Mouse (Mus musculus) adrenal gland, postnatal 14 days (tissue): ENCODE measurements around the gene Sapcd2. TPM values are rescaled to one million over a fixed set of nuclear protein-coding genes. Genes with fewer than 3 reads are reported as not detected.
A peak's percentile ranks its signal among the peaks of the same experiment; 100 is the strongest.

Source experiments
- DNase-seq: peaks from one replicate; pipeline ENCODE4 v3.0.0; 2021; ENCODE audit warnings: mixed read lengths
- long read RNA-seq, 2 experiments: library from polyadenylated mRNA; stranded (forward); transcript quantifications; one replicate each; pipeline ENCODE4 v2.0.0; 2021
- total RNA-seq: library from RNA; stranded (reverse); gene quantifications from 2 replicates; pipeline ENCODE4 v1.2.3, GENCODE M21; 2021

Sapcd2 gene
- 3.4 and 3.5 TPM in 2 replicates for total RNA-seq
- long read RNA-seq, experiment 1, partial matches to known transcripts: 1 of 7 reads
- long read RNA-seq, experiment 1, other reads (novel, unspliced or antisense): 2 of 7 reads
- long read RNA-seq, experiment 2, partial matches to known transcripts: 0 of 8 reads
- long read RNA-seq, experiment 2, other reads (novel, unspliced or antisense): 1 of 8 reads

DNA sequence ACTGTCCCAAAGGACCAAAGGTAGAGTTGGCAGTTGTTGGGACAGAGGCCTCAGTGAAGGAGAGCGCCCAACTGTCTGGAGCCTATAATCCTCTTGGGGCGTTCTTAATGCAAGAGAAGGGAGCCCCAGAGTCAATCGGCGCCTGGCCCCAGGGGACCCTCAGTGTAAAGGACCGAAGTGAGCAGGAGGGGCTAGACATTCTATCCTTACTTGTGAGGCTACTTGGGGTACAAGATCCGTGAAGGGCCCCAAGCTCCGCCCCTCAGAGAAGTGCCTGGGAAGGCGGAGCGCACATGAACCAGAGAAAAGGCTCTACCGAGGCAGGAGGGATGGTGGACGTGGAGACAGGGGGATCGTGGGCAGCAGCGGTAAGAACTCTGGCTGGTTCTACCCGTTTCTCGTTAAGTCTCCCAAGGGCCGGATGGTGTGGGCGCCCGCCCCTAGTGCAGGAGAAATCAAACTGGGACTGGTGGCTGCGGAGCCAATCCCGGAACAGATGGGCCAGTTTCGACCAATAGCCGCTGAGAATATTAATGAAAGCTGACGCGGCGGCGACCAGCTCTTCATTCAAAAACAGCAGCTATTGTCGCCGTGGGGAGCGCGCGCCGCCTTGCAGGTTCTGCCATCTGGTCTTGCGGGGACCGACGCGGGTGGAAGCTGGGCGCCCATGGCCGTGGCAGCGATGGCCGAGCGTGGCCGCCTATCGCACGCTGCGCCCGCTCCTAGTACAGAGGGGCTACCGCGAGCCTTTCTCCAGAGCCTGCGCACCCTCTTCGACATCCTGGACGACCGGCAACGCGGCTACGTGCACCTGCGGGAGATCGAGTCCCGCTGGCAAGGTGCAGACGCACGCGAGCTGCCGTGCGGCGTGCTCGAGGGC lies at the start of gene Sapcd2:
TSS of gene Sapcd2 (plus strand) at position 558 of the 880 bp plus-strand sequence.
- DNase-seq: peak; percentile 91

DNA sequence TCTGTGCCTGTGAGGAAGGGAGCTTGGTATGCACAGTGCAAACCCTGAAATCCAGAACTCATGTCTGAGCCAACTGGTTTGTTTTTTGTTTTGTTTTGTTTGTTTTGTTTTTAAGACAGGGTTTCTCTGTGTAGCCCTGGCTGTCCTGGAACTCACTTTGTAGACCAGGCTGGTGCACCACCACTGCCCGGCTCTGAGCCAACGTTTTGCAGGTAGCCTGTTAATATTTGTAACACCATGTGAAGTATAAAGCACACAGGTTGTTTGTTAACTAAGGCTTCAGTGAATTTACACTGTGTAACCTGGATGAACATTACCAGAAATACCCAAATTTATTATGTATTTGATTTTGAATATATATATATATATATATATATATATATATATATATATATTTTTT lies 46.1 kb upstream of the Sapcd2 start:
- no peak for DNase-seq

DNA sequence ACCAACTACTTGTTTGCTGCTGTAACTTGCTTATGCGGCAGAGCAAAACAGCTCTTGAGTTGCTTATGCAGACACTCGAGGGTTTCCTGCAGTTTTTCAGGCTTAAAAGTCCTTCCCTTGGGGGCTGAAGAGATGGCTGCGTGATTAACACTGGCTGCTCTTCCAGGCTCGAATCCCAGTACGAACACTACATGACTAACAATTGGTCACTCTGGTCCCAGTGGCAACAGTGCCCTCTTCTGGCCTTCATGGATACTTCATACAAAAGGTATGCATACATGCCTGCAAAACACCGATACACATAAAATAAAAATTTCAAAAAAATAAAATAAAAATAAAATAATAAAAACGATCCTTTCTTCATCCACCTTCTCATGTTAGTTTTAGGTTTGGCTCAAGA lies 43.7 kb upstream of the Sapcd2 start:
- DNase-seq: peak; percentile 63

DNA sequence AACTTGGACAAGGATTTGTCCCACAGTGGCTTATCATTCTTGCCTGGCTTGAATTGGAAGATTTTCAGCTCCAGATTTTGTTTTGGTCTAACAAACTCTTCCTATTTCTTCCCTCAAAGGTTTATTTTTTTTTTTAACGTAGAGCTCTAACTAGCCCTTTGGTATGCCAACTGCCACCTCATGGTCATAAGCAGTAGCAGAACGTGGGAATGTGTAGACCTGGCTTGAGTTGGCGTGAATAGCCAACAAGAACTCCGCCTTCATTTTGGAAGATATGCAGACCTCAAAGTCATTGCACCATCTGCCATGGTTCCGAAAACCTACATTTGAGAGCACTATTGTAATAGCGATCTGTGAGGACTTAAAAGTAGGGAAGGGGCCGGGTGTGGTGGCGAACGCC lies 40.7 kb upstream of the Sapcd2 start:
- no peak for DNase-seq

DNA sequence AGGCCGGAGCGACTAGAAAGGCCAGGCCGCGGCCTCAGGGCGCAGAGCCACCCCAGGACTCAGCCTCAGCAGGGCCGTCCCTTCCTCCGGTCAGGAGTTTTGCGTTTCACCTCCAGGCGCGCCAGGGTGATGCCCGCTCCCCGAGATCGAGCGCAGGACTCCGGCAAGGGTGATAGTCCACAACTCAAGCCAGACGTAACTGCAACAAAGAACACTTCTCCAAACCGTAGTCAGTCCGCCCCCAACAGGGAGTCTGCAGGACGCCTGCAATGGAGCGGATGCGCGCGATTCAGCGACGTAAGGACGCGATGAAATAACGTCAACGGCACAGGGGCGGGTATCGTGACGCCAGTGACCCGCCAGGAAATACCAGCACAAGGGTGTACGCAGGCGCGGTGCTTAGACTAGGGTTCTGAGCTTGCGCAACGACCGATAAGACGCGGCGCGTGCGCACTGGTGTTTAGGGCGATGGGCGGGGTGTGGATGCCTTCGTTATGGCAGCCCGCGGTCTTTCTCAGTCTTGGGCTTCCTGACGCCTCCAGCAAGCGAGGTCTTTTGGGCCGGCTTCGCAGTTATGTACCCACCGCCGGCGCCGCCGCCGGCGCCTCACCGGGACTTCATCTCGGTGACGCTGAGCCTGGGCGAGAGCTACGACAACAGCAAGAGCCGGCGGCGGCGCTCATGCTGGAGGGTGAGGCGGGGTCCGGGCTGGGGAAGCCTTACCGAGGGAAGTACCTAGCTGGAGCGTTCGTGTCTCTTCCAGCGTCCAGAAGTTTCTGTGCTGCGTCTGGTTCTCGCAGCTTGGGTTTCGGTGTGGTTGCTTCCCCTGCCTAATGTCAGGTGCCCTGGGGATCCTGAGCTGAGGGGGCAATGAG lies 39.6 kb upstream of the Sapcd2 start, which contains the start of gene Man1b1:
TSS of gene Man1b1 (plus strand) at position 53 of the 875 bp plus-strand sequence.
- DNase-seq: peak; percentile 100

DNA sequence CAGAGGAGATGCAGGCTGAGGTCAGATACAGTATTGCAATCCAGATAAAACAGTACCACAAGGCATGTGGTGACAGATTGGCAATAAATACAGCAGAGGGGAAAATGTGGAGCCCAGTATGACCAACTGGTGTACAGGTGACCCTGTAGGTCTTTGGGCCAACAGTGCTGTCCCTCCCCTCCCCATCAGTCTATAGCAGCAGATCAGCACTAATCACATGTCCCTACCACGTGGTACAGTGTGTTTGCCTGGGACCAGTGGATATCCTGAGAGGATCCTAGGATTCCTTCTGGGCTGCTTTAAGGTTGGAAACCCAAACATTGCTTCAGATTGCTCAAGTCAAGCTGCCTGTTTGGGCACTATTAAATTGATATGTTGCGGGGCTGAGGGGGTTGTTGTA lies 38.6 kb upstream of the Sapcd2 start:
- no peak for DNase-seq

DNA sequence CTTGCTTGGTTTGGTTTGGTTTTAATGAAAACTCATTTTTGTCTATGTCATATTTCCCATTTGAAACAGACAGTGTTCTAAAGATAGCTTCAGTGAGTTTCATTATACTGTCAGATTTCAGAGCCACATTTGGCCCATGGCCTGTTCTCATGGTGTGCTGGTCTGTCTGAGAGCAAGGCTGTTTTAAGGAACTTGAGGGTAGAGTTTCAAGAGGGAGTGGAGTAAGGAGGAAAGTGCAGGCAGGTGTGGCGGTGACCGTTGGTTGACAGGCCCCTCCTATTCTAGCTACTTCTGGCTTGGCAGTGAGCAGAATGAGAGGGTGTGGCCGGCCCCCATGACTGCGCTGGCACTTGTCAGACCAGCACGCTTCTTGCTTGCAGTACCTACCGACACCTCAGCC lies 33.8 kb upstream of the Sapcd2 start:
- DNase-seq: no peak

DNA sequence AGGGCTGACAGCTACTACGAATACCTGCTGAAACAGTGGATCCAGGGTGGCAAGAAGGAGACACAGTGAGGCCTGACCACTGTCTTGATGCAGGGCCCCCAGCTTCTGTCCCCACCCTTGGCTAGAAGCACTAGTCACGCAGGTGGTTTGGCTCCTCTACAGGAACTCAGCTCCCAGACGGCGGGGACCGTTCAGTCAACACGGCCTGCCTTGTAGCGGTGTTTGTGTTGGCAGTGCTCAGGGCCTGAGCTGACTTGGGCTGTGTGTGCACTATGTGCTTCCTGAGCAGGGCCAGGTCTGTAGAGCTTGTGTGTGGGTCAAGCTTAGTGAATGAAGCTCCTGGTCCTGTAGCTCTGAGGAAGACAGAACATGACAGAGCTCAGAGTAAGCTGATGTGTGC lies 24.0 kb upstream of the Sapcd2 start:
- DNase-seq: no peak

DNA sequence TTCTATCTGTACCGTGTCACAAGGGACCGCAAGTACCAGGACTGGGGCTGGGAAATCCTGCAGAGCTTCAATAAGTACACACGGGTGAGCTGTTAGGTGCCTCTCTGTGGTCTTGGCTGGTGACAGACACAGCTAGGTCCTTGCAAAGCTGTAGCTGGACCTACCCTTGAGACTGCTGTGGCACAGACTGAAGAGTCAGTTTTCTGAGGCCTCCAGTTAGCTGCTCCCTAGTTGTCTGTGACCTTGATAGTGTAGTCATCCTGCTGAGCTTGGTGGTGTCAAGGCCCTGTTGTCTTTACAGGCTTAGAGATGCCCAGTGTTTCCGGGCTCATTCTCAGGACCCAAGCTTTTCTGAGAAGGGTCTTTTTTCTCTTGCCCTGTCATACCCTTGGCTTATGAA lies 22.6 kb upstream of the Sapcd2 start:
- DNase-seq: peak; percentile 48

DNA sequence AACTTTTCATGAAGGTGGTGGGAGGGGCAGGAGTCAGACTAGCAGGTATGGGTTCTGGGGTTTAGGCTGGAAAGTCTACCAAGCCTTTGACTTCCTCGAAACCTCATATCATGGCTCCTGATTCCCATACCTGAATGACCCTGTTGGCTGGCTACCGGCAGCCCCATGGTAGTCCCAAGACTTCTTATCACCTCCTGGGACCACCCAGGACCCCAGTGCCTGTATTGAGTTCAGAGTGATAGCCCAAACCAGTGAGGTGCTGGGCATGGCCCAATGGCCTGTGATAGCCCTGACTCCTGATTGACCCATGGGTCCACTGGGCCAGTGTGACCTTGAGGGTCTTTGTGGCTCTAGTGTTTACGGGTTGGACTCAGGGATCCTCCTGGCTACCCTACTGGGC lies 21.4 kb upstream of the Sapcd2 start:
- no peak for DNase-seq

DNA sequence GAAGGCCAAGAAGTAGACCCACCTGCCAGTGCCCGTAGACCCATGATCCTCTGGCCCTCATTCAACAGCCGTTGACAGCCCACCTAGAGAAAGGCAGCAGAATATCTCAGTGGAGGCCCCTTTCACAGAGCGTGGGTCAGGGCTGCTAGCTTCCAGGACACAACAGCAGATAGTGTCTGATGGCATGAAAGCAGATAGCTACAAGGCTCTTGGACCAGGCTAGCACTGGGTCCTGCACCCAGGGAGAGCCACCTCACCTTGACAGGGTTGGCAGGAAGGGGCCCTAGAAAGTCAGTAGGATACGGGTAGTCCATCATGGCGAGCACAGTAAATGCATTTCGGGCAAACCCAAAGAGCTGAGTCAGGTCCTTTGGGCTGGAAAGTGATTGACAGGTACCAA lies 17.9 kb upstream of the Sapcd2 start:
- no peak for DNase-seq

DNA sequence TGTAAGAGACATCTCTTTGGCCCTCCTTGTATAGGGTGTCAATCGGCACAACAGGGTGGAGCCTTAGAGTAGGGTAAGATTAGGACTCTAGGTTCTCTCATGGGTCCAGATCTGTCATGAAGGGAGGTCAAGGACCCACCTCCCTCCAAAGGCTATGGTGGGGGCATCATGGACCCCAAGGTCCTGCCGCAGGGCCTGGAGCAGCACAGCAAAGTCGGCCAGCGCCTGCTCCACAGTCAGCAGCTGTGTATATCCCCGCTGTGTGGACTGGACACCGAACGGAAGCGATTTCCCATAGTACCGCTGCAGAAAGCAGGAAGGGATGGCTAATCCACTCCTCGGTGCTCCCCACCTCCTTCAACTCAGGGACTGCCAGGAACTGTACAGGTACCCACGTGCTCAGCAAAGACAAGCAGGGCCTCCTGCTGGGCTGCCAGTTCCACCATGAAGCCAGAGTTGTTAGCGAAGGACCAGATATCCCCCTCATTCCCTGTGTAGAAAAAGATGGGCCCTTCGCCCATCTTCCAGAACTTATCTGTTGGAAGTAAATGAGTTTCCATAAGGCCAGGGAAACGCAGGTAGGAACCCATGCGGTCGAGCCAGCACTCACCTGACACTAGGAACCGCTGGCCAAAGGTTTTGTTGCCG lies 16.6 kb upstream of the Sapcd2 start:
- no peak for DNase-seq

DNA sequence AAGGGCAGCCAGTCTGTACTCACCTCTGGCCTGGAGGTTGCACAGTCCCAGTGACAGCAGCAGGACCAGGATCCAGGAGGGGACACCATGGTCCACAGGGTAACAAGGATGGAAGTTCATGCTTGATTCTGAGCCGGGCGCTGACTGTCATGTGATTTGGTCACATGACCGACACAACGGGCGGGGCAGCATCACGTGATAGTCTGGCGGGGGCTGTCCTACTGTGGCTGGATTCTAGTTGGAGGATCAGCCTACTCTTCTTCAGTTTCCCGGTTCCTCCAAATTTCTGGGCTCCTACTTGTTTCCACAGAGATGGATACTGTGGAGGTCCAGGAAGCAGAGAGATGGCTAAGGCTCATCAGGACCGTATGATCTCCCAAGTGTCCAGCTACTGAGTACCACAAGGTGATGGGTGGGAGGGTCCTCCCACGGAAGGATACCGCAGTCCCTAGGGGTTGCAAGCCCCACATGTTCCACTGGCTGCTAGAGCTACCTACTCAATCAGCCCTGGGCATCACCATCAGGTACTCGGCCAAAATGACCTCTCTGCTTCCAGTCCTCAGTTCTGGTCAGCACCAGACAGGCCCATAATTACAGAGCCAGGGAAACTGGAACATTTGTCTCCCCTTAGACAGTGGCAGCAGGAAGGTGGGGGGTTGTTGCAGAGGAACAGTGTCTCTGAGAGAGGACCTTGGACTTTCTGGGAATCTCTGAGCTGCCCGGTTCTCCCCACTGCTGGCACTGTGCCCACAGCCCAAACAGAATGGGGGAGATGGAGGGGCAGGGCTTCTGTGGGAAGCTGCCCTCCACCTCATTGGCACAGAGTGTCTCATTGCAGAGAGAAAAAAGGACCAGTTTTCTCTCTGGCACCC lies 15.7 kb upstream of the Sapcd2 start, which contains the start of gene Dpp7:
TSS of gene Dpp7 (minus strand) at position 152 of the 872 bp plus-strand sequence.
- peak; percentile 90 for DNase-seq

DNA sequence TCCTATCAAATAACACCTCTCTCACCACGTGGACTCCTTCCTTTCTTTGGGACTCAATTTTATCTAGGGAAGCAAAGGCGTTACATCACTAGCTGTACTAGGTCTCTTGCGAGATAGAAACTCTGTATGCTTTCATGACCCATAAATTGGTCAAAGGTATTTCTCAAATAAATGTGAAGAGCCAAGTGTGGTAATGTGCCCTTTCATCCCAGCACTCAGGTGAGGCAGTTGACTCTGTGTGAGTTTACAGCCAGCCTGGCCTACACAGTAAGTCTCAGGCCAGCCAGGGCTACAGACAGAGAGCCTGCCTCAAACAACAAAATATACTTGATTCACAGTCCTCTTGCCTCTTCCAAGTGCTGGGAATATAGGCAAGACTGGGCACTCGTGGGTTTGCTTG lies 12.3 kb upstream of the Sapcd2 start:
- DNase-seq: no peak

DNA sequence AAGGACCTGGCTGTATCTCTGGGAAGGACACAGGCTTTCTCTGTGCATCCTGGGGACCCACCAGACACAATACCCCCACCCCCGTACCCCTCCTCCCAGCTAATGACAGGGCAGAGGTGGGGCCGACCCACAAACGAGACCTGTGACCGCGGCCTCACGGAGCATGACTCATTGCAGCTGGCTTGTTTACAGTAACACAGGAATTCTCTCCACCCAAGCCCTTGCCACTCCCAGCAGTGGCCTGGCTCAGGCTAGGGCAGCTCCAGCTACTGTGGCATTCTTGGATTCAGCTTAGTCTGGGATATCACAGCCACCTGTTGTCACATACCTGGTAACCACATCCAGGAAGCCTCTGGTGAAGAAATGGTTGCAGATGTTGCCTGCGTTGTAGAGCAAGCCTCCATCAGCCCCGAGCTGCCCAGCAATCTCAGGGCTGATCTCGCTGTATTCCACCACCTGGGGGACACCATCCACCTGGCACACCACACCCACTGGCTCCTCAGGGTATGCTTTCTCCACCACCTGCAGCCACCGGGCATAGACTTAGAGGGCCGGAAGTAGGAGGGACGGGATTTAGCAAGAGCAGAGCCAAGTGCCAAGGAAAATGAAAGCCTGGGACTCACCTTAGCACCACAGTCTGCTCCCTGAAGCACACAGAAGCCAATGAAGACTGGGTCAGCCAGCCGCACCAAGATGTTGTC lies 8.5 kb upstream of the Sapcd2 start:
- DNase-seq: no peak

DNA sequence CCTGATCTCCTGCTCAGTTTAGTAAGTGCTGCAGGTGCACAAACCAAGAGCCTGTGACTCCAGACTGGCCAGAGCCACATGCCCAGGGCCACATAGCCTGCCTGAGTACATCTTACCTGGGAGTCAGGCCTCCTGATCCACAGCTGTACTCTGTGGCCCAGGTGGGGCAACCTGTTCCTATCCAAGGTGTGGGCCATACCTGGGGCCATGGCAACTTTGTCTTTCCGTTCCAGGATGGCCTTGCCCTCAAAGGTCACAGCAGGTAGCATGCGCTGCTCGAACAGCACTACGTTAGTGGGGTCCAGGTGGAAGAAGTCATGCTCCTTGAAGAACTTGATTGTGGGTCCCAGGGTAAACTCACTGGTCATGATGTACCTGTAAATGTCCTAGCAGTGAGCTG lies 7.8 kb upstream of the Sapcd2 start:
- no peak for DNase-seq

DNA sequence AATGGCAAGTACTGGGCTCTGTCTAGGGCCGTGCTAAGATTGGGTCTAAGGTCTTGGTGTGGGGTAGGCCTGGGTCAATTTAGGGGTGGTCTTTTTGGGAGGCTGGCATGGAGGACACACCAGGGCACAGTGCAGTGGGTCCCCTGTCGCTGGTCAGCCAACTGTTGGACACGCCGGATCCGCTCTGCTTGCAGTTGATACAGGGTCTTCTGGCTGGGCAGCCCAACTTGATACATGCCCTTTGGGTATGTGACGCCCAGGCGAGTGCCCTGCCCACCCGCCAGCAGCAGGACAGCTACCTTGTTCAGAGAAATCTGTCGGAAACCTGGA lies 7.4 kb upstream of the Sapcd2 start:
- no peak for DNase-seq

DNA sequence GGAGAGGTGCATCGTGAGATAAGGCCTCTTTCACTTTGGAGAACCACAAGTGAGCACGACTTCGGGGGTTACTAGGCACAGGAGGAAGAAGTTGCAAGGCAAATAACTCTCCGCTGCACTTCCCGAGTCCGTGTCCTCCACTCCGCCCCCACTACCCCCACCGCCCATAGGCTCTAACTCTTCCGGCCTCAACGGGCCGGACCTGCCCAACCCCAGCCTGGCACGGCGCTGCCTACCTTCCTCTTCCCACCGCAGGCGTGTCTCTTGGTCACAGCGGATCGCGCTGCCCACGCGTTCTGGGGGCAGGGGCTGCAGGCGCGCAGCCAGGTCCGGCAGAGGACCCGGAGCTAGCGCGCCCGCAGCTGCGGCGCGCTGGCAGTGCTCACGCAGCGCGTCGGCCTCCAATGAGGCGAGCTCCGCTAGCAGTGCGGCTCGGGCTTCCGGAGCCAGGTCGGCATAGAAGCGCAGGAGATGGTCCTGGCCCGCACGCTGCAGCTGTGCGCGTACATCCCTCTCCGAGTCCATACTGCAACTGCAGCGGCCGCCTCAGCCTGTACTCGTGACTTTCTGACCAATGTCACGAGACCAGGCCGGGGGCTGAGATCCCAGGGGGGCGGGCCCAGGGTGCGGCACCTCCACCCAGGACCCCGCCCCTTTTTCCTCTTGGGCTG lies 6.9 kb upstream of the Sapcd2 start, which contains the start of gene Uap1l1:
TSS of gene Uap1l1 (minus strand) at position 592 of the 671 bp plus-strand sequence.
- DNase-seq: peak; percentile 90

DNA sequence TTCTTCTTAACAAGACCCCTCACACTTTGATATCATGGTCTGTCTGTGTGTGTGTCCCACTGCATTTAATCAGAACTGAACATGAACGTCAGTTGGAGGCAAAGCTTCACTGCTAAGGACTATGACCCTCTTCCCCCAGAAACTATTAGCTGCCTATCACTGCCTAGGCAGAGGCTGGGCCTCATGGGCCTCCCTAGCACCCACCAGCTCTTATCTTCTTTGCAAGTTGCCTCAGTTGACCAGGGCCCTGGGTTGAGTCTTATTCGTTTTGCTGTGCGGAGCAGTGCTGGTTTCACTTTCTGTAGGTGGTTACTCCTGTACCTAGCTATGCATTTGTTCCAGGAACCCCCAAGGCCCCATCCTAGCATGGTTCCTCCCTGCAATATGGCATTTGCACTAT lies 2.1 kb upstream of the Sapcd2 start:
- DNase-seq: no peak
